Mouse (Mus musculus) cortical plate, adult 2 months (tissue): ENCODE measurements around the gene Arhgap32.

Experiments
- CTCF ChIP-seq: fragments of 200-500 bp; IDR thresholded peaks from 2 replicates; pipeline ENCODE4 v1.5.1; 2011; ENCODE audit warnings: mild to moderate bottlenecking, control low read depth, low read length; ENCODE audit not compliant: insufficient read depth; ENCODE audit errors: extremely low read depth
- POLR2A ChIP-seq: fragments of 200-500 bp; IDR thresholded peaks from 2 replicates; pipeline ENCODE4 v1.6.1; 2011; ENCODE audit warnings: mild to moderate bottlenecking, low read length, control low read depth; ENCODE audit not compliant: insufficient read depth; ENCODE audit errors: extremely low read depth

DNA sequence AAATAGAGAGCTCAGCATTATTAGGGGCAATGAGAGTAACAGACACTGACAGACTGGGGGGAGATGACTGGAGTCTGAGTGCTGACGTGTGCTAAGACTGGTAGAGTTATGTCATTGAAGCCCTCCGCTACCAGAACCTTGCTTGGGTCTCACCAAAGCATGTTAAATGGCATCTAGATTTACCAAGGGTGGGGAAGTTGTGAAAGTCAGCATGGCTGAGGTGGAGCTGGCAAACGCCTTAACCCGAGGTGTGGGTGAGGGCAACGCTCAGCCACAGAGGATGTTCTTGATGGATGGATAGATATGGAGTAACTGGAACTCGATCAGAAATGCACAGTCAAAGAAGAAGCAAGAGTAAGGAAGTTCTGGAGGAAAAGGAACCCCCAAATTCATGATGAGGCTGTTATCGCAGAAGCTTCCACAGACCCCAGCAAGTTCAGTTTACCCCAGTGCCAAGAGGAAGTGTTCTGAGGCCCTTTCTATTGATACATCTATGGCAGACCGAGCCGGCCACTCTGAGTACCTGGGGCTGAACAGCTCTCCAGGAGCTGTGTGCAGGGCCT, 125.8 kb downstream of the Arhgap32 start:
- TF ChIP-seq CTCF (no peak), POLR2A (no peak)
